2 mouse cellular contexts compared by ENCODE assay signal in the genomic region with DNA sequence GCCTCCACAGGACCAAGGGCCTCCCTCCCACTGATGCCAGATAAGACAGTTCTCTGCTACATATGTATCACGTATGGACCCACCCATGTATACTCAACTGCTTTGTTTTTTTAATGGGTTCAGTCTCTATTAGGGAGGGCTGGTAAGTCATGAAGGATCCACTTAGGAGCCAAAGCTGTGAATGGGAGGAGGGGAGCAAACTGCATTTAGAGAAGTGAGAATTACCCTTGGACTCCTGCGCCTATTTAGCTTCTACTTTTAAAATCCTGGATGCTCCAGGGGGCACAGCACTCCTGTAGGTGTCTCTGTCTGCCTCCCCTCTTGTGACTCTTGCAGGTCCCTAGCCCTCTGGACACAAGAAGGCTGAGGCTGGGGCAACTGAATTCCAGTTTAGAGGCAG.
TF ChIP-seq lines count a peak whose summit lies in the region.

No protein-coding gene starts in this region.

TF ChIP-seq in CH12.LX, 34 proteins besides CTCF, POLR2A, EP300 and RAD21:
- TF ChIP-seq MAZ (IDR thresholded peaks at IDR 0.05; ENCODE audit: low read depth, low read length) (no peak; the same call in 1 of the 2 replicates), RCOR1 (conservative IDR thresholded peaks at IDR 0.05; ENCODE audit: low read depth, low read length) (peak; percentile 80; the same call in 1 of the 2 replicates), IRF4 (IDR thresholded peaks at IDR 0.05; ENCODE audit: low read depth, low read length) (peak; percentile 55)
TF ChIP-seq in CH12.LX: peak in this region for 2.

TF ChIP-seq in MEL, 35 proteins besides CTCF, POLR2A, EP300 and RAD21:
- TF ChIP-seq GATA1 (IDR thresholded peaks at IDR 0.05; ENCODE audit: low read depth, low read length): peak; percentile 38; the same call in 1 of the 2 replicates
- TF ChIP-seq MAFK (IDR thresholded peaks at IDR 0.05; ENCODE audit: borderline replicate concordance, low read depth, low read length): no peak
